Mouse (Mus musculus) megakaryocyte, adult 5-6 weeks (primary cell): ENCODE results near the gene Elp6. TPM values are rescaled to one million over a fixed set of nuclear protein-coding genes. Genes with fewer than 3 reads are reported as not detected.
A peak's percentile ranks its signal among the peaks of the same experiment; 100 is the strongest.

Experiments used
- ATAC-seq: 2 replicates; pipeline ENCODE4 v1.8.0; 2016; ENCODE audit warnings: mild to moderate bottlenecking, inconsistent platforms; ENCODE audit not compliant: poor library complexity, severe bottlenecking
- total RNA-seq, 2 experiments: library from RNA; stranded (forward) in 1 of 2; stranded (reverse) in 1 of 2; fragments of 153-499, 151-499 nt in 1 of 2; fragments of 221-1000, 200-1000 nt in 1 of 2; gene quantifications; 2 replicates each; pipeline versions ENCODE4 v1.2.3 to v1.2.4; 2015 to 2017

The Elp6 gene
- total RNA-seq (2015) (4.8 and 5.1 TPM in 2 replicates), total RNA-seq (2017) (3.0 and 4.9 TPM in 2 replicates)

DNA sequence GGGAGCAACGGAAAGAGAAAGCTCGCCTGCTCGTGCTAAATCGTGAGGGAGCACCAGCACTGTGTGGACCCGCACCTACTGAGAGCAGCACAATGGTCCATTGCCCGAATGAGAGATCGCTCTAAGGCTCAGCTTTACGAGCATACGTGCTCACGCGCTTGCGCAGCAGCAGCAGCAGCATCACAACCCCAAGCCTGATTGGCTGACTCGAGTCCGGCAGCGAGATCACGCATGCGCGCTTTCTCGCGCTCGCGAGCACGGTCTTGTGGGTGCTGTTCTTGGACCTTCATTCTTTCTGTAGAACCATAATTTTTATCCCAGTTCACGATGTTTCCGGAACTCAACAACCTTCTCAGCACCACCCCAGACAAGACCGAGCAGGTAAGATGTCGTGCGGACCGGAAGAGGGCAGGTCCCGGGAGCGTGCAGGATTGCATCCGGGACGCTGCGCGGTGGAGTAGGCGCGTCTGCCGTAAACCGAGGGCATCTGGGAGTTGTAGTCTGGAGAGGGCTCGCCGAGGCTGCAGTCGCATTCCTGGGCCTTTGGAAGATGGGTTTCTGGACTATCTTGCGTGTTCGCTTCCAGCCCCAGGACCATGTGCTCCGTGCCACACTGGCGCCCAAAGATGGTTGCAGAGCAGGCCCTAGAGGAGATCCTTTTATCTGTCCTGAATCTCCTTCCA is at the start of gene Elp6:
Gene Elp6, plus strand, starts transcription at position 205 of the 683 bp plus-strand sequence.
- peak; percentile 97 for ATAC-seq

GRCm38 (mm10) chr9:110255407-110256019 is 49.5 kb upstream of the Elp6 start:
- ATAC-seq = no peak

DNA sequence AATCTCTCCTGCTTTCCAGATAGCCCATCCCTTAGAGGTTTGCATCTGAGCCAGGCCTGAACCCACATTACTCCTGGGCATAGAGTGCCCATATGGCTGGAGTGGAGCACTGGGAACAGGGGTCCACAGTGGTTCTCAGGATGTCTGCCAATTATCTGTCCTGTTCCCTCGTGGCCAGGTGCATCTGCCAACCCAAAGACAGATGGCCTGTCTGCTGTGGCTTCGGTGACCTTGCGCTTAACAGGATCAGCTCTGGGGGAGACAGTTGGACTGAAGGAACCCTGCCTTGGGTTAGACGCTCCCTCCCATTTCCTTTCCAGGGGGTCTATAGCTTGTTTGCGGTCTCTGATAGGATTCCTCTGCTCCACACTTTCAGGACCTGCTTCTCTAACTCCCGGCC is 46.3 kb upstream of the Elp6 start:
- no peak for ATAC-seq

GRCm38 (mm10) chr9:110259118-110259517 is 45.9 kb upstream of the Elp6 start:
- ATAC-seq = no peak

DNA sequence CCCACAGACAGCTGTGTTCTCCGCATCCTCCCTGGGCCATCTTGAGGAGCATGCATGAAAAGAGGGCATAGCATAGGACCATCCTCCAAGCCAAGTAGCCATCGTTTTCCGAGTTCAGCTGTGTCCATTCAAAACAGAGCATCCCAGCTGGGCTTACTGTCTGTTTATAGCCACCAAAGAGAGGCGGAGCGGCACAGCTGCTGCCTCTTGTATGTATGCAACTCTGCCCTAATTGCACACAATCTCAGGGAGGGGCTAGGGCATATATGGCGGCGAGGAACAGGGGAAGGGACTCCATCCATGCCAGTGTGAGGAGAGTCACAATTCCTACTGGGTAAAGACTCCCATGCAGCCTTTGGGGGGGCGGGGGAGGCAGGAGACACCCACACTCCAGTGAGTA is 41.8 kb upstream of the Elp6 start:
- no peak for ATAC-seq

DNA sequence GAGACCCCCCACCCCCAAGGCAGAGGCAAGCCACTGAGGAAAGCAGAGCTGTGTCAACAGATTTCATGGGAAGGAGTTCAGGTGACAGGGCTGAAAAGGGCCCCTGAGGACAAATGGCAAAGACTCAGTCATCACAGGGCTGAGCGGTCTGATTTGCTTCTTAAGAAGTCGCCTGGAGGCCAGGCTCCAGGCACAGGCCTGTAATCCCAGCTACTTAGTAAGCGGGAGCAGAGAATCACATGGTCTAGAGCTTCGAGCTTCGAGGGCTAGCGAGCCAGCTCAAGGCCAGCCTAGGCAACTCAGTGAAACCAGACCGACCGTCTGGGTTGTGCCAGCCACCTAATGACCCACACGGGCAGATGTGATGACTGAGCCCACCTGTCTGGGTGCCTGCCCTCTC is 40.0 kb upstream of the Elp6 start:
- ATAC-seq = no peak

- ATAC-seq = no peak
These were observed 36.6 kb upstream of the Elp6 start for GRCm38 (mm10) chr9:110268416-110268815.

DNA sequence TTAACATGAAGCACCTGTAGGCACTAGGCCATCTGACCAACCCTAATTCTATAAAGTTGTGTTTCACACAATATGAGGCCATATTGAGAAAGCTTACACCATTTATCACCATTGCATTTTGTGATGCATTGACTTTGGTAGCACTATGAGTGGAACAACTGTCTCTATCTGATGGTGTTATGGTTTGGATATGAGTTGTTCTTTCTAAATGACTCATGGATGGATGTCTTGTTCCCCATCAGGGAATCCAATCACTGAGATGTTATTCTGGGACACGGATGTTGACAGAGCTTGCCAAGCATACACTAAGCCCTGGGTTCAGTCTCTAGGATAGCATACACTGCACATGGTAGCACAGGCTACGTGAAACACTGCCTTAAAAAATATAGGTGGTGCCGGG is 32.6 kb upstream of the Elp6 start:
- ATAC-seq = no peak

DNA sequence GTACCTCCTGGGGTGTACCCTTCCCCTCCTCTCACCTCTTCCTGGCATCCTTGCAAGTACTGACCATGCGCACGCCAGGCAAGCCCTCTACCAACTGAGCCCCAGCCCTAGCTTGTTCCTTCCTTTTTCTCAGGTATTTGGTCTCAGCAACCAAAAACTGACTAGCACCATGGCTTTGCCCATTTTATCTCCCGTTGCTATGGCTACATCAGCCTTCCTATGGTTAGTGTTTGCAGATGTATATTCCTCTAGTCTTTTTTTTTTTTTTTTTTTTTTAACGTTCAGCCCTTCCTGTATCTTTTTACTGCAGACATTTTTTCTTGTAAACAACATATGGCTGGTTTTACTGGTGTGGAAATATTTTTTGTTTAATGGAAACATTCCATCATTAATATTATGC is 31.5 kb upstream of the Elp6 start:
- ATAC-seq = no peak

GRCm38 (mm10) chr9:110275882-110276281 is 29.1 kb upstream of the Elp6 start:
- ATAC-seq = no peak

DNA sequence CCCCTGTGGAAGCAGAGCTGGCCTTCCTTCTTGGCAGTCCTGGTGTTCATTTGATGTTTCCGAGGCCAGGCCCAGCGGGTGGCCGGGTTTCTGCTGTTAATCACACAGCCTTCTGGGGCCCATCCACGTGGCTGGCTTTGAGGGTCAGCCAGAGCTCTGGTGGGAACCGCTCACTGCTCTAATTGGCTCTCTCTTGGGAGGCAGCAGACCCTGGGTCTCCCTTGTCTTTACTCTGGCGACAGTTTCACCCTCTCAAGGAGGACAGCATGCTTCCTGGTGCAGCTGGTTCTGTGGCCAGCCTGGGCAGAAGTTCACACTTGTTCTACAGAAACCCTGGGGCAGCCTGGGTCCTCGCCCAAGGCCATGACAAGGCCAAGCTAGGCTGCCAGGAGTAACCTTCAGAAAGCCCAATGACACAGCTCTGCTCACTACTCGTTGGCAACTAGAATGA is 27.5 kb upstream of the Elp6 start:
- ATAC-seq = no peak

GRCm38 (mm10) chr9:110284075-110284697 is 20.8 kb upstream of the Elp6 start:
- no peak for ATAC-seq

DNA sequence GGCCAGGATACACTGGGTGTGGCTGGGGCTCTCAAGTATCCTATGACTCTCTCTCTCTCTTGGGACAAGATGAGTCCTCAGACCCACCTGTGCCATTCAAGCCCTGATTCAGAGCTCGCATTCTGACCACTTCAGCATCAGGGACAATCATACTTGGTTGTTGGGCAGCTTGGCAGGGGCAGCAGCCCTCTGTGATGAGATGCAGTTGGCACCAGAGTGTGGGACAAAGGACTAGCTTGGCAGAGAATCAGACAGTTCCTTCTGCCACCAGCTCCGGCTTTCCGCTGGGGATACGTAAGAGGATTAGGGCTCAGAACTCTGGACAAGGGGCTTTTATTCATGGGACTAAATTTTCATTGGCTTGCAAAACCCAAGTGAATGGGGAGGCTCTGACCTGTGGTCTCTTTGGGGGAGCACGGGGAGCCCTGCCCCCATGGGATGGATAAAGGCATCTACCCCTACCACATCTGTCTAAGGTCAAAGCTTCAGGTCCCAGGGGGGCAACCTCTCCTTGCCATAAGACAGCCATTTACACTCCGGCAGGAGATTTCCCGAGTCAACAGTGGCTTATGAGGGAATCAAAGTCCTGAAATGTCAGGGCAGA is 17.6 kb upstream of the Elp6 start:
- no peak for ATAC-seq

GRCm38 (mm10) chr9:110293254-110293718 is 11.7 kb upstream of the Elp6 start:
- ATAC-seq = no peak

DNA sequence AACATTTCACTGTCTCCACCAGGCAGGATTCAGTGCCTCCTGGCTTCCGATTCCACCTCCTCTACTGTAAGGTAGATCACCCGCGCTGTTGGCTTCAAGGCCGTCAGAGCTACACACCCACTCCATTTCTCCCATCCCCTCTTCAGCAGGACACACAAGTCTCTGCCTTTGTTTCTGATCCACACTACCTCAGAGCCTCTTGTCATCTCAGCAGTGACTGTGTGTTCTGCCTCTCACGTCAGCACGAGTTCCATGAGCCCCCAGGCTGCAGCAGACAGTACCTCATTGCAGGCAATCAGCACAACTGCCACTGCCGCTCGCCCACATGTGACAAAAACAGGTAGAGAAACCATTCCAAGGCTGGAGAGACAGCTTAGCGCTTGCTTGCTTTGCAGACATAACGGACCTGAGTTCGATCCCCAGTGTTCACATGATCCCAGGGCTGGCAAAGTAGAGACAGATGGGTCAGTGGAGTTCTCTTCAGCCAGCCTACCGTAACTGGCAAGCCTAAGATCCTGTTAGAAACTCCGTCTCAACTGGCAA is 11.0 kb upstream of the Elp6 start:
- ATAC-seq = no peak

DNA sequence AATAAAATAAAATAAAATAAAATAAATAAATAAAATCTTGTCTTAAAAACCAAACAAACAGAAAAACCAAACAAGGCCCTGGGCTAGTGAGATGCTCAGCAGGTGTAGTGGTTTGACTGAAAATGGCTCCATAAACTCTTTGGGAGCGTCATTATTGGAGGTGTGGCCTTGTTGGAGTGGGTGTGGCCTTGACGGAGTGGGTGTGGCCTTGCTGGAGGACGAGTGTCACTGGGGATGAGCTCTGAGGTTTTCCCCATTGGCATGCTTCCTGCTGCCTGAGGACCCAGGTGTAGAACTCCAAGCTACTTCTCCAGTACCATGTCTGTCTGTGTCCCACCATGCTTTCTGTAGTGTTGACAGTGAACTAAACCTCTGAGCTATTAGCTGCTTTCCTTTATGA is 10.2 kb upstream of the Elp6 start:
- no peak for ATAC-seq

- ATAC-seq = peak; percentile 84
These were observed 7.9 kb upstream of the Elp6 start for GRCm38 (mm10) chr9:110296867-110297627.

GRCm38 (mm10) chr9:110304516-110304915 is 457 bp upstream of the Elp6 start:
- peak; percentile 24; the same call in 1 of the 2 replicates for ATAC-seq

GRCm38 (mm10) chr9:110306371-110306770 is 1.4 kb downstream of the Elp6 start:
- ATAC-seq = no peak

GRCm38 (mm10) chr9:110314706-110315105 is 9.7 kb downstream of the Elp6 start:
- ATAC-seq = peak; percentile 45

DNA sequence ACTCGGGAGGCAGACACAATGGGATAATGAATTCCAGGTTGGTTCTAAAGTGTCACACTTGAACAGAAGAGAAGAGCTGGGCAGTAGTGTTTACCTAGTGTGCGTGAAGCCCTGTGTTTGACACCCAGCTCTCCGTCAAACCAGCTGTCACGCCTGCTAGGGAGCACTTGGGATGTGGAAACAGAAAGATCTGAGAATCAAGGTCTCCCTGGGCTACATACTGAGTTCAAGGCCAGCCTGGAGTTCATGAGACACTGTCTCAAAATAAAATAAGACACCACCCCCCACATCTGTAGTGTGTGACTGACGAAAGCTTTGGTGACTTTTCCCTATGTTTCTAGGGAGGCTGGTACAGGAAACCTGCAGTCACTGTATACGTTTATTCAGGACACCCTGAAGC is 10.4 kb downstream of the Elp6 start:
- ATAC-seq = no peak
